Comparison of ENCODE assay signal across 15 mouse cellular contexts in the genomic region with DNA sequence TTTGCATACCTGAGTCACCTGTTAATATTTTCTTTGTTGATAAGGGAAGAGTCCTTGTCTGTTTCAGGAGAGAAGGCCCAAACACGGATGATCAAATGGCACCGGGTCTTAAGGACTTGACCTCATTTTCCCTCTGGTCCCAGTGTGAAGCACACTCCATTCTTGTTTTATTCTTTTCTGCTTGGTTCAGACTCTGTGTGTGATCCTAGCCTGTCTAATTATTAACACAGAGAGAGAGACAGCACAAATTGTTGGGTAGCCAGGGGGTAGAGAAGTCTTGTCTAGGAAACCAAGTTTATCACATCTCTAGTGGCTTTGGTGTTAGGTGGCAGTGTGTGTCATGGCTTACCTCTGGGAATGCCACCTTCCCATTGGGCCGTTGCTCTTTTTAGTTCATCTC.
DNase-seq lines count a peak whose midpoint lies in the region; ATAC-seq and TF ChIP-seq lines count a peak whose summit lies in the region.
"Had no signal": no experiment of that assay in that cellular context is flagged by ENCODE, and none has a peak within 500 bp of the region (broad histone marks: within the 10 kb centered on the region; RNA-seq: fewer than 3 reads in every experiment).

No protein-coding gene starts in this region.

- DNase-seq in kidney, postnatal 0 days (ENCODE audit: low spot score) = no peak
- DNase-seq in kidney, postnatal 10 days = no peak
- peak; percentile 16 for DNase-seq in lung, postnatal 0 days (ENCODE audit: low spot score)
- no peak for DNase-seq in lung, adult 18-20 months
- DNase-seq in thymus, postnatal 14 days = no peak
- DNase-seq: adrenal gland, postnatal 10 days; cerebellum, adult 9-10 months; heart, postnatal 10 days; layer of hippocampus, postnatal 36 days had no signal

- H3K9me3 ChIP-seq in kidney, postnatal 0 days (replicated peaks; ENCODE audit: low read length) = no peaks in the 10 kb centered on the region
- H3K9me3 ChIP-seq in lung, postnatal 0 days (ENCODE audit: low read length) = no peaks in the 10 kb centered on the region
- H3K9me3 ChIP-seq in liver, embryonic 16.5 days (replicated peaks; ENCODE audit: control insufficient read depth, low read length) = no peaks in the 10 kb centered on the region
- no peaks in the 10 kb centered on the region for H3K9me3 ChIP-seq in stomach, embryonic 15.5 days
- H3K9me3 ChIP-seq: embryonic facial prominence, embryonic 10.5 days; heart, embryonic 10.5 days; limb, embryonic 13.5 days; neural tube, embryonic 13.5 days had no signal

- no peak for ATAC-seq in kidney, postnatal 0 days (replicated peaks; ENCODE audit: low FRiP score, low read depth)
- ATAC-seq in lung, postnatal 0 days = no peak
- peak; percentile 43 for ATAC-seq in liver, embryonic 16.5 days (ENCODE audit: low read depth)
- no peak for ATAC-seq in stomach, embryonic 15.5 days (ENCODE audit: insufficient read depth, low FRiP score, low read depth)

- H3K9ac ChIP-seq in kidney, postnatal 0 days (ENCODE audit: low read depth, low read length) = 0 out of 2 replicates have a peak overlapping the region, but pooled peaks have one; percentile 27
- H3K9ac ChIP-seq in lung, postnatal 0 days (replicated peaks; ENCODE audit: low read depth) = no peak overlapping the region
- no peak overlapping the region for H3K9ac ChIP-seq in liver, embryonic 16.5 days (ENCODE audit: low read depth, low read length)
- H3K9ac ChIP-seq in stomach, embryonic 15.5 days = no peak overlapping the region
- H3K9ac ChIP-seq: limb, embryonic 13.5 days; neural tube, embryonic 13.5 days had no signal

- no peaks in the 10 kb centered on the region for H3K36me3 ChIP-seq in kidney, postnatal 0 days (ENCODE audit: insufficient read depth, low read length)
- H3K36me3 ChIP-seq in lung, postnatal 0 days (ENCODE audit: insufficient read depth, low read length) = no peaks in the 10 kb centered on the region
- no peaks in the 10 kb centered on the region for H3K36me3 ChIP-seq in liver, embryonic 16.5 days (ENCODE audit: control insufficient read depth, insufficient read depth)
- no peaks in the 10 kb centered on the region for H3K36me3 ChIP-seq in stomach, embryonic 15.5 days
- H3K36me3 ChIP-seq: limb, embryonic 13.5 days had no signal

- H3K4me3 ChIP-seq in kidney, postnatal 0 days (replicated peaks; ENCODE audit: low read depth, low read length) = no peak overlapping the region
- H3K4me3 ChIP-seq in lung, postnatal 0 days (ENCODE audit: low read depth, low read length) = no peak overlapping the region
- no peak overlapping the region for H3K4me3 ChIP-seq in liver, embryonic 16.5 days (ENCODE audit: low read depth, low read length)
- H3K4me3 ChIP-seq in stomach, embryonic 15.5 days (replicated peaks) = no peak overlapping the region
- H3K4me3 ChIP-seq: embryonic facial prominence, embryonic 10.5 days; heart, embryonic 10.5 days; limb, embryonic 13.5 days; neural tube, embryonic 13.5 days had no signal

- 62% methylated on average over 3 of the region's 3 CpGs for WGBS in kidney, postnatal 0 days
- WGBS in lung, postnatal 0 days = 45% methylated on average over 3 of the region's 3 CpGs
- 46% methylated on average over 3 of the region's 3 CpGs for WGBS in liver, embryonic 16.5 days (ENCODE audit: insufficient replicate concordance)
- 66% methylated on average over 3 of the region's 3 CpGs for WGBS in stomach, embryonic 15.5 days

- TF ChIP-seq EP300 in lung, postnatal 0 days (IDR thresholded peaks at IDR 0.05) = no peak

- TF ChIP-seq CTCF in kidney, postnatal 0 days (IDR thresholded peaks at IDR 0.05; ENCODE audit: low read depth) = no peak
- TF ChIP-seq CTCF in lung, postnatal 0 days (IDR thresholded peaks at IDR 0.05) = no peak

- peak overlapping the region; percentile 42; the same call in 1 of the 2 replicates for H3K27ac ChIP-seq in kidney, postnatal 0 days
- H3K27ac ChIP-seq in lung, postnatal 0 days (ENCODE audit: low read length) = peak overlapping the region; percentile 82
- H3K27ac ChIP-seq in liver, embryonic 16.5 days (ENCODE audit: low read length) = peak overlapping the region; percentile 61
- peak overlapping the region; percentile 36; the same call in 1 of the 2 replicates for H3K27ac ChIP-seq in stomach, embryonic 15.5 days
- H3K27ac ChIP-seq: embryonic facial prominence, embryonic 10.5 days; heart, embryonic 10.5 days; limb, embryonic 13.5 days; neural tube, embryonic 13.5 days had no signal

- no peak overlapping the region for H3K4me2 ChIP-seq in kidney, postnatal 0 days (ENCODE audit: low read length)
- no peak overlapping the region for H3K4me2 ChIP-seq in lung, postnatal 0 days (replicated peaks; ENCODE audit: low read depth, low read length)
- H3K4me2 ChIP-seq in liver, embryonic 16.5 days (ENCODE audit: low read depth, low read length) = peak overlapping the region; percentile 3; the same call in 1 of the 2 replicates
- no peak overlapping the region for H3K4me2 ChIP-seq in stomach, embryonic 15.5 days
- H3K4me2 ChIP-seq: limb, embryonic 13.5 days; neural tube, embryonic 13.5 days had no signal

- H3K4me1 ChIP-seq in kidney, postnatal 0 days (replicated peaks; ENCODE audit: insufficient read depth, low read length) = peaks cover 19% of the 10 kb centered on the region
- H3K4me1 ChIP-seq in lung, postnatal 0 days (ENCODE audit: insufficient read depth, low read depth, low read length) = peaks cover 17% of the 10 kb centered on the region; the same call in 1 of the 2 replicates
- H3K4me1 ChIP-seq in liver, embryonic 16.5 days (ENCODE audit: control insufficient read depth, low read depth, low read length) = peaks cover 27% of the 10 kb centered on the region
- 0 out of 2 replicates have a peak, but pooled peaks cover 8% of the 10 kb centered on the region for H3K4me1 ChIP-seq in stomach, embryonic 15.5 days

- H3K27me3 ChIP-seq in kidney, postnatal 0 days (ENCODE audit: insufficient read depth, low read length) = no peaks in the 10 kb centered on the region
- no peaks in the 10 kb centered on the region for H3K27me3 ChIP-seq in lung, postnatal 0 days (replicated peaks; ENCODE audit: insufficient read depth, low read length)
- H3K27me3 ChIP-seq in liver, embryonic 16.5 days (ENCODE audit: control insufficient read depth, insufficient read depth, low read depth, low read length) = no peaks in the 10 kb centered on the region
- no peaks in the 10 kb centered on the region for H3K27me3 ChIP-seq in stomach, embryonic 15.5 days (replicated peaks)
- H3K27me3 ChIP-seq: limb, embryonic 13.5 days; neural tube, embryonic 13.5 days had no signal
